Mouse (Mus musculus) erythroid progenitor cell, adult 5-6 weeks (primary cell): ENCODE results near the gene Hnrnpul1. TPM values are rescaled to one million over a fixed set of nuclear protein-coding genes. Genes with fewer than 3 reads are reported as not detected.

Experiments used
- ATAC-seq: replicated peaks from 2 replicates; pipeline ENCODE4 v1.8.0; 2016; ENCODE audit warnings: moderate number of reproducible peaks, mild to moderate bottlenecking, moderate TSS enrichment, inconsistent platforms; ENCODE audit not compliant: poor library complexity, low FRiP score, severe bottlenecking
- total RNA-seq, 2 experiments: library from RNA; stranded (forward) in 1 of 2; stranded (reverse) in 1 of 2; fragments of 150-400 nt in 1 of 2; fragments of 186-747, 209-891 nt in 1 of 2; gene quantifications; 2 replicates each; pipeline versions ENCODE4 v1.2.3 to v1.2.4; 2015 to 2017; ENCODE audit warnings: low replicate concordance in 2 of 2

Hnrnpul1 gene
- total RNA-seq, 2 experiments from 2014 or later: 179 to 186 TPM

DNA sequence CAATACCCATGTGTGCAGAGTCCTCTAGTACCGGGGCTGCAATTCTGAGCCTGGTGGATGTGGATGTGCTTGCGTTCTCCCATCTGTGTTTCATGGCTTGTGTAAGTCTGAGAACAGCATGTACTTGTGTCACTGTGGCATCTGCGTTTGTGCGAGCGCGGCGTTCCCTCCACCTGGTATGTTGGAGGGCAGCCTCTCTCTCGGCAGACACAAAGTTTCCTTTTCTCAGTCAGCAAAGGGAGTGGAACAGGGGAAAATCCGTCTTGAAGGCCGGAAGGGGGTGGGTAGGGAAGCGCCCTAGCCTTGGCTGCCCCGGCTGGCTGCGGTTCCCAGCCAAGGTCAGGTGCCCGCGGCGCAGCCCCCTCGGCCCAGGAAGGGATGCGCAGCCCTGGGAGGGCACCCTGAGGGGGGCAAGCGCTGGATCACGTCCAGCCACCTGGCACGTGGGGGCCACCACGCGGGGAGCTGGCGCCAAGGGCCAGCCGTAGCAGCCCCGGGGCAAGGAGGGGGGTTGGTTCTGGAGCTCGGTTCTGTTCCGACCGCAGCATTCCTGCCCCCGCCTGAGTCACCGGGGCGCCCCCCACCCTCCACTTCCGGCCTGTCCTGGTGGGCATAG lies 26.9 kb upstream of the Hnrnpul1 start:
- no peak for ATAC-seq

DNA sequence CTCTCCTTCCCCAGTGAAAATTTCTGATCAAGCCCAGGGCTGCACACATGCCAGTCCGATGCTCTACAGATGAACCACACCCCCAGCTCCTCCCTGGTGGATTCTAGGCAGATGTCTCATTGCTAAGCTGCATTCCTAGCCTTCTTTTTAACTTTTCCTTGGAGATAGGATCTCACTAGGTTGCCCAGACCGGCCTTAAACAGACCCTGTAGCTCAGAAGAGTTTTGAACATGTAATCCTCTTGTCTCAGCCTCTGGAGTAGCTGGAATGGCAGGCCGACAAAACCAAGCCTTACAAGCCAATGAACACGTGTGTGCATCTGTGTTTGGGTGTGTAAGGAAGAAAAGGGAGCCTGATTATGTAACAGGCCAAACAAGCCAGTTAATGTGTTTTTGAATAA lies 26.2 kb upstream of the Hnrnpul1 start:
- ATAC-seq: no peak

DNA sequence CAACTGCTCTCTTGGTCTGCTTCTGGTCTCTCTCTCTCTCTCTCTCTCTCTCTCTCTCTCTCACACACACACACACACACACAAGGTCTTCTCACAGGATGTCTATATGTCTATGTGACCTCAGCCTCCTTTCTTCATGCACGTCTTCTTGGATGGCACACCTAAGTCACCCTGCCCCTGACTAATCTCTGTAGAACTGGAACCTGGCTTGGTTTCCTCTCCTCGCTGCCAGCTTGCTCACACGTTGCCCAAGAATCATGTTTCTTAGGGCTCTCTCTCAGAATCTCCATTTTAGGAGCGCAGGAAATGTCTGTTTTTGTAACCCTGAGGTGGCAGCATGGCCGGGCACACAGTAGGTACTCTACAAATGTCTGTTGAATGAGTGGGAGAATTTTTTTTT lies 25.5 kb upstream of the Hnrnpul1 start:
- ATAC-seq: no peak

GRCm38 (mm10) chr7:25768229-25768628 lies 13.7 kb upstream of the Hnrnpul1 start:
- ATAC-seq: no peak

- ATAC-seq: no peak
Measured at GRCm38 (mm10) chr7:25766108-25766507, 11.6 kb upstream of the Hnrnpul1 start.

DNA sequence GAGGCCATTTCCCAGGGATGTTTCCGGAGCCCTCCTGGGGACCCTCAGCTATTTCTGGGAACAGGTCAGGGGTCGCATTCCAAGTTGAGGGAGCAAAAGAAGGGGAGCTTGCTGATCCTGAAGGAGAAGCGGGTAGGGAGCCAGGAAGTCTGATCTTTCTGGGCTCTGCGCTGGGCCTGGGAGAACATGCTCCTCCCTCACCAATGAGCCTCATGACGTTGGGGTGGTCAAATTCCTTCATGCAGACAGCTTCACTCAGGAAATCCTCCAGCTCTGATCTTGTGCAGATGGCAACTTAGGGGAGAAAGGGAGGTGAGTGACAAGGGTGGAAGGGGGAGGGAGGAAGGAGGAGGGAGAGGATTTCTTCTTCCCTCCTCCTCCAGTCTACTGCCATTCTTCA lies 9.7 kb upstream of the Hnrnpul1 start:
- no peak for ATAC-seq

DNA sequence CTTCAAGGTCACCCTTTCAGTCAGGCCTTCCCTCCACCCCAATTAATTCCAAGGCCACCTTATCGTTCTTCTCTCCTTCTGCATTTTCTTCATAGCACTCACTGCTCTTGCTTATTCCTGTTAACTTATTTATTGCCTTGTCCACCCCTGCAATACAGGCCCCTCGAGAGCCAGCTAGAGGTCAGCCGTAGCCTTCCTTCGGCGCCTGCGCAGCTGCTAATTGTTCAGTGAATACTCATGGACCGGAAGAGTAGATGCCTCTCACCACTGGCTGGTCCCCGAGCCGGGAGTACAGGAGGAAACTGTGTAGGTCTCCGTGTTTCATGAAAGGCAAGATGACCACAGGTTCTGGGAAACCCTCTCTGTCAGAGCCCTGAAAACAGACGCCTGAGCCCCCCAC lies 9.1 kb upstream of the Hnrnpul1 start:
- ATAC-seq: no peak

- no peak for ATAC-seq
Measured at GRCm38 (mm10) chr7:25761354-25761753, 6.8 kb upstream of the Hnrnpul1 start.

DNA sequence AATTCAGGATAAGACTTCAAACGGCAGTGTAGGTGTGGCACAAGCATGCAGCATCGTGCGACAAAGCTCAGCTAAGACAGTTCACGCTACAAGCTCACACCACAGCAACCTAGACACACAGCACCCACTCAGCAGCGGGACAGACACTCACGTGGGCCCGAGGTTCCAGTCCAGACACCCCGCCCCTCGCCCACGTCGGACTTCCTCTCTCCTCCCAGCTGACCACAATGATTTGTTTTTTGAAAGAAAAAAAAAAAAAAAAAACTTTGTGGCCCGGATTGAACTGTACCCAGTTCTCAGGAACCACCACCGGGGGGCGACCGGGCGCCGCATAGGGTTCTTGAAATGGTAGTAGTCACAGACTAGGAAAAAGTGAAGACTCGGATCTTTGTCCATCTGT lies 1.5 kb upstream of the Hnrnpul1 start:
- peak; percentile 30 for ATAC-seq

DNA sequence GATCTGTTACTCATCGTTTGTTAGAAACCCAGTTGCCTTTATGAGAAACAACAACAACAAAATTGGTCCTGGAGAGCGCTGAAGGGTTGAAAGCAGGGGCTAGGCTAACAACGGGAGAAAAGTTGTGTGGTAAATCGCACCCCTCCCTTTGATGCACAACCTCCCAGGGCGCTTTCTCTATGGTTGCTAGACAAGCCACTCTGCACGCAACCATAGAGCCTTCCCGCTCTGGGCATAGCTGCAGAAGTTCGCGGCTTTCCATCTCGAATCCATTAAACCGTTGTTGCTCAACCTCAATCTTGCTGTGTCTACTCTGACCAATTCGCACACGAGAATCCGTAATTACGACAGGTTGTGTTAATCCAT lies 894 bp upstream of the Hnrnpul1 start:
- peak; percentile 71 for ATAC-seq

DNA sequence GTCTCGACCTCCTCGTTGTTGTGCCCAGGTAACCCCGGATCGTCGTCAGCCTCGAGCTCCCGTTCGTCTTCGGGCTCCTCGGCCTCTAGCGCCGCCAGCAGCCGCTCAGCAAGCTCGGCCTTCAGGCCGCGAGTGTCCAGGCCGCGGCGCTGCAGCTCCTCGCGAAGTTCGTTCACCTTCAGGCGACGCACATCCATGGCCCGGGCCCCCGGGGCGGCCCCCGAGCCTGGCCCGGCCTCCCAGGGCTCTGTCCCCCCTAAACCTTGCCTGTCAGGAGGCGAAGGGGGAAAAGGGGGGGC lies 169 bp downstream of the Hnrnpul1 start:
- no peak for ATAC-seq

DNA sequence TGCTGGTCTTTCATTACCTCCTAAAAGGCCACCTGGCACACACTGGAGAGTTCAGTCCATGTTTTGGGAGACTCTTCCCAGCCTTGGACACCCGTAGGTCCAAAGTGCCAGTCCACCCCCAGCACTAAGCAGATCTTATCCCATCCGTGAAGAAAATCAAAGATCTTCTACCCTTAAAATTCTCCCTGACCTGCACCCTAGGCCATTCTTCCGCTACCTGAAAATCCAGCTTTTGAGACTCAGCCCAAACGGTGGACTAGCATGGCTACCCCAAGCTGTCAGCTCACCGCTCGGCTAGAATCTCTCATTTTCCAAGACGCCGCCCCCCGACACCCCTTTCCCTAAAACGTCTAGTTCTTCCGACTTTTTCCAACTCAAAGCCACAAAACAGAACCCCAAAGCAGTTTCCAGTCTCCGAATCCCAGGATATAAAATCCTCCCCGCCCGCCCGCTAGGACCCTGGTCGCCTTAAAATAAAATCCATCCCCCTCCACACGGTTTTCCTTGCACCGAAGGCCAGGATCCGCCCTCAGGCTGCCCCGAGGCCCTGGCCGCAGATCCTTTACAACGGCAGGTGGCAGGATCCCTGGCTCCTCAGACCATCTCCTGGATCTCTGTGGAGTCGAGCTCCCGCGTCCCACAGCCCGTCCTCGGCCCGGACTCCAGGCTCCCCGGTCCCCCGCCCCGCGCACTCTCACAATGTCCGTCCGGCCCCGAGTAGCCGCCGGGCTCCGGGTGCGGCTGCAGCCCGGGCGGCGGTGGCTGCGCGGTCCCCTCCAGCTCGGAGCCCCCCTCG lies 716 bp downstream of the Hnrnpul1 start:
- ATAC-seq: no peak

DNA sequence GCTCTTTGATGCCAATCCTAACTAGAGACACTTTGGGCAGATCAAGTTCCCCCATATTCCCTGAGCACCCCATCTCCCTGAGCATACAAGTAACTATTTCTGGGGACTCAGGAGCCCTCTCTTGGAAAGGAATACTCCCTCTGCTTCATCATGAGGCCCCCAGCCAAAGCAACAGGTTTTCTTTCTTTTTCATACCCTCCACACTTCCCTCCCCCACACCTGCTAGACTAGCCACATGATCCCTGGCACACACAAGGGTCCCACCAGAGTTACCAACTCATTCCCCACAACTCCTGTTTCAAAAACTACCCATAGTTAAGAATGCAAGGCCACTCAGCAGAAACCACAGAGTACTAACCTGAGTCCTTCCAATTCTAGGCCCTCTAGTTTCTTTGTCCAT lies 1.5 kb downstream of the Hnrnpul1 start:
- ATAC-seq: no peak

DNA sequence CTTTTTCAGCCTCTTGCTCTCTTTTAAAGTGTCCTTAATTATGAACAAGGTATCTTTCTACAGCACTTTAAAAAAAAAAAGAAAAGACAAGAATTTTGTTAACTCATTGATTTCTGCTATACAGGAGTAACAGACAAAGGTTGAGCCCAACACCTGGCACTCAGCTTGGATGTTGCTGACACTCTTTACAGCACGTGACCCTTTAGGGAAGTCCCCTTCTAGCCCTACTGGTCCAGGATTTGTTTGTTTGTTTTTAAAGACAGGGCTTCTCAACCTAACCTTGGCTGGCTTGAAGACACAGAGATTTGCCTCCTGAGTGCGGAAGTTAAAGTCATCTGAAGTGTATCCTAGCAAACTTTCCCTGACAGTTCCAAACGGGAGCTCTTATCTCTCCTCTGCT lies 7.7 kb downstream of the Hnrnpul1 start:
- no peak for ATAC-seq

- no peak for ATAC-seq
Measured at GRCm38 (mm10) chr7:25738277-25738676, 16.3 kb downstream of the Hnrnpul1 start.

- no peak for ATAC-seq
Measured at GRCm38 (mm10) chr7:25736920-25737319, 17.6 kb downstream of the Hnrnpul1 start.

DNA sequence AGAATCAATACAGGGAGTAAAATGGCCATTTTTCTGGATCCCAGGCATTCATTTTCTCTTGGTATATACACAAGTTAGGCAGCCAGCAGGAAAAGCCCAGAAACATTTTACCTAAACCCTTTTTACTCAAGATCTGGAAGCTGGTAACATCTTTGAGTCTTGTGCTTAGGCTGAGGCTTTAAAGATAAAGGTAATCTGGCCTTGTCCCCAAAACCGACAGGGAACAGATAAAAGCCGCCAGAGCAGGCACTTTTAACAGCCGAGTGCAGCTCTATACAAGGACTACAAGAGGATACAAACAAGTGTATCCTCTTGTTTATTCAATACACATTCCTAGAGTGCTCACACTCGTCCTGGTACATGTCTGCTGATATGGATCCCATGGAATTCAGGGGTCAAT lies 19.6 kb downstream of the Hnrnpul1 start:
- no peak for ATAC-seq

DNA sequence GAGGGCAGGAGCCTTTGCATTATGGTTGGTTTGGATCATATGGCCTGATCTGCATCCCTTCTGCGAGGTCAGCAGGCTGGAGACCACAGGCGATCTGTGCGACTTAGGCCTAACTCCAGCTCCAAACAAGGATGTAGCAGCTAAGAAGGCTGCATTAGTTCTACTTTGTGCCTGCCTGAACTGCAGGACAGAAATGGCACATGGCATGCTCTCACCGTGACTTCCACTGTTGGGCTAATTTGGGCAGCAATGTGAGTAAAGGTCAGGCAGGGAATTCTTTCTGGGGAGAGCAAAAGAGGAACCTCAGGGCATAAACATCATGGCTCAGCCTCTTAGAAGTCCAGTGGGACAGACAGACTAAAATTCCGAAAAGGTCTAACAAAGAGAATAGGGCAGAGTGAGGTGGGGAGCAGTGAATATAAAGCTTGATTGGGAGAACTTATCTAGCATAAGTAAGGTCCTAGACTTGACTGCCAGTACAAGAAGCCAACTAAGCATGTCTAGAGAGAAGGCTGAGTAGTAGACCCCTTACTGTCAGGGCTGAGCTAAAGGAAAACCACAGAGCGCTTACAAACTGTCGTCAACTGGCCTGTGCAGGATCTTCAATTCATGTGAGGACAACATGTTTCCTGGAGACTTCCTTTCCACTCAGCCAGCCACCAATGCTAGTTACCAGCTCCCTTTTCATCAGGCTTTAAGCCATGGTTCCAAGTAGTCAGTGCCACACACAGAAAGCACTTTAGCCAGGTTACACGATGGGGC lies 23.1 kb downstream of the Hnrnpul1 start:
- ATAC-seq: no peak

DNA sequence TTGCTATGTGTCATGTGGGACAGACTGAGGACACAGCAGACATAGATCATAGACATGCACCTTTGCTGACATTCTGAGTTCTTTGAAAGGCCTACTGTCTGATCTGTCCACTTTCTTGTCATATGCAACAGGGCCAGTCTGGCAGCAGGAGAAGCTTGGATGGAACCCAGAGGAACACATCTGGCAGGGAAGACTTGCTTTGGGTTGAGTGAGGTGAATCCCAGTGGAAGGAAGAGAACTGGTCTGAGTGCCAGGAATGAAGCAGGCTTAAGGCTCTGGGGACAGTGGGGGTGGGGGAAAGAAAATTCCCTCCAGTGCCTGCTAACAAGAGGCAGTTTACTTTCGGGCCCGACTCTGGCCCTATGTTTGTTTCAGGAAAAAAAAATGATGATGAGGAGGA lies 24.7 kb downstream of the Hnrnpul1 start:
- no peak for ATAC-seq

- no peak for ATAC-seq
Measured at GRCm38 (mm10) chr7:25729396-25729795, 25.2 kb downstream of the Hnrnpul1 start.

GRCm38 (mm10) chr7:25727800-25728199 lies 26.8 kb downstream of the Hnrnpul1 start:
- ATAC-seq: no peak
